Mouse (Mus musculus) left cerebral cortex, postnatal 25 days (tissue): ENCODE measurements at regions not wholly inside any gene's neighbourhood (a gene's known extent, or its start where the extent isn't known, plus 50 kb on each side); places are given as distances from the start of the nearest gene placed in this dataset.

Source experiments
- DNase-seq, 2 experiments: peaks; one replicate each; pipeline ENCODE4 v3.0.0; 2022; ENCODE audit warnings: low spot score in 2 of 2, mixed read lengths in 1 of 2
- intact Hi-C: fragments of 180-260 bp; cut with DNase I; formaldehyde crosslinking; loops from one replicate; pipeline ENCODE4 v1.15.1; 2025

DNA sequence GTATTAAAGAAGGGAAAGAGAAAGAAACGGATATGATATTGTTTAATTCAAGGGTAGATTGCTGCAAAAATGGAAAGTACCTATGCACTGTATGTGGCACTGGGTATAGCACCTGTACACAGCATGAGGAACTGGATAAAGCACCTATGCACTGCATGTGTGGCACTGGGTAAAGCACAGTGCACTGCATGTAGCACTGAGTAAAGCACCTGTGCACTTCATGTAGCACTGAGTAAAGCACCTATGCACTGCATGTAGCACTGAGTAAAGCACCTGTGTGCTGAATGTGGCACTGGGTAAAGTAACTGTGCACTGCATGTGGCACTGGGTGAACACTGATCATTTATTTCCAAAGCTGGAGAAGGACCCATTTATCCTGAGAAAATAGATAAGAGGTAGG is 280.2 kb upstream of the Fam49a start:
- intact Hi-C loops, result no loop called here
- DNase-seq, result no peak

- peak in 1 of 2 experiments; percentile 79 for DNase-seq
- intact Hi-C loops, result no loop called here
These were observed 268.4 kb upstream of the Fam49a start for GRCm38 (mm10) chr12:11993513-11993912.

DNA sequence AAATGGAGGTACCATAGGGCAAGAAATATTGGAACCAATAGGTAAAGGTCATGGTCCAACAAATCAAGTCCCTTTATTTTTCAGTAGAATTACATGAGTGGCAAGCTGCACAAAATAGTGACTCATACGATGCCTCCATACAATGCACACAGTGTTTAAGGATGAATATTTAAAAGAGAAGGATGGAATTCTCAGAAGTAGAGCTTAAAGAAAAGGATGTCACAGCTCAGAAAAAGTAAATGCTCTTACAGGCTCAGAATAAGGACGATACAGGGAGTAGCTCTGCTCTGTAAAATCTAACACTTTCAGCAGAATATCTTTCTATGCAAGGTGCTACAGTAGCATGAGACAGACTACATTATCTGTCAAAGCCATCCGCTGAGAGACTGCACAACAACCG is 262.7 kb upstream of the Fam49a start:
- intact Hi-C loops, result no loop called here
- DNase-seq, result peak in 1 of 2 experiments; percentile 11

GRCm38 (mm10) chr12:12002414-12002813 is 259.5 kb upstream of the Fam49a start:
- intact Hi-C loops, result no loop called here
- no peak for DNase-seq

DNA sequence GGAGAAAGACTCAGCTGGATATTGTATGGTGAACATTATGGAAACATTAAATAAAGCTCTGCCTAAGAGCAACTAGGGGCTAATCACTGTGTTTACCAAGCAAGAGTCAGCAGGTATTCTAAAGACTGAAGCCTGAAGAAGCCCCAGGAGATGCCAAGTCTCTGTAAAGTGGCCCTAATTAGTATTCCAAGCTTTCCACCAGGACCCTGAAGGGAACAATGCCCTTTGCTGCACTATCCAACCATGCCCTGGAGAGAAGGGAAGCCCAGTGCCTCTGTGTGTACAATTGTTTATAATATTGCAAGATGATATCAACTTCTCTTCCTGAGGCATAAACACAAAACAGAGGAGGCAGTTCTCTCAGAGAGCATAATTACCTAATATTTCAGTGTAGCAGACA is 251.3 kb upstream of the Fam49a start:
- intact Hi-C loops, result no loop called here

DNA sequence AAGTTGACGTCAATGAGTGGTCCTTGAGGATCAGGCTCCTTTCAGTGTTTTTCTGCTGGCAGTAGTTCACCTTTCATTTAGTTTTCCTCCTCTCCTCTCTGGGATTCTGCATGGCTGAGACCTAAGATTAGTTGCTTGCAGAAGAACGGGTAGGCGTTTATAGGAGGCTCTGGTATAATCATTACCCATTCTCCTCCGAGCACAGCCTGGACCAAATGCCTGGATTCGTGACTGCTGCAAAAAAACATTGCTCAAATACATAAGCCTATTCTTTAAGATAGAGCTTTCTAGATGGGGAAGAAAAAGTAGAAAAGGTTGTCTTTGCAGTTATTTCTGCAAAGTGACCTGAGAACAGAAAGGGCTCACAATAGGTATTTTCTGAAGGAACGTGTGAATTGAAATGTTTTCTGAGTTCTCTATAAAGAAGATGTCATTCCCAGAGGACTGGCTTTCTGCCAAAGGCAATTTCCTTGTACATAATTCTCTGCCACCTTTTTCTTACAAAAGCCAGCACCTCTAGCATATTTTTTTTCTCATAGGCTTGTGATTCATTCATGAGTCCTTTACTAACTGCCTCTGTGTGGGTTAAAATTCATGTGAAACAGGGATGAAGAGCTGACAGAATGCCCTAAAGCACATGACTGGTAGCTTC is 238.0 kb upstream of the Fam49a start:
- peak; percentile 20 to 85 for DNase-seq
- intact Hi-C loops, result no loop called here

More for the DNA sequence above, 251.3 kb upstream of the Fam49a start:
- no peak for DNase-seq

GRCm38 (mm10) chr12:12030039-12030550 is 231.8 kb upstream of the Fam49a start:
- intact Hi-C loops, result no loop called here

GRCm38 (mm10) chr12:12034521-12034920 is 227.4 kb upstream of the Fam49a start:
- DNase-seq, result peak in 1 of 2 experiments; percentile 28
- intact Hi-C loops, result no loop called here

More at GRCm38 (mm10) chr12:12030039-12030550, 231.8 kb upstream of the Fam49a start:
- DNase-seq, result no peak

DNA sequence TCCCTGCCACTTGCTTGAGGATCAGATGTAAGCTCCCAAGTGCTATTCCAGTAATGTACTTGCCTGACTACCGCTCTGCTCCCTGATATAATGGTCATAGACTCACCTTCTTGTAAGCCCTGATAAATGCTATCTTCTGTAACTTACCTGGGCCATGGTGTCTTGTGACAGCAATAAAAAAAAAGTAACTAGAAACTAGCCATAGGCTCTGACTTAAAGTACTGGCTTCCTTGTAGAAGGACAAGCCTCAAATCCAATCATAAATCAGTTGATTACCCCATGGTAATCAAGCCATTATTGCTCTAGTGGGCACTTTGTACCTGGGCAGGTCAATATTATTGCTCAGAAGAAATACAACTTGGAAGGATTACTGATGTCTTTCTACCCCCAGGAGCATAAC is 222.7 kb upstream of the Fam49a start:
- intact Hi-C loops, result no loop called here
- no peak for DNase-seq

DNA sequence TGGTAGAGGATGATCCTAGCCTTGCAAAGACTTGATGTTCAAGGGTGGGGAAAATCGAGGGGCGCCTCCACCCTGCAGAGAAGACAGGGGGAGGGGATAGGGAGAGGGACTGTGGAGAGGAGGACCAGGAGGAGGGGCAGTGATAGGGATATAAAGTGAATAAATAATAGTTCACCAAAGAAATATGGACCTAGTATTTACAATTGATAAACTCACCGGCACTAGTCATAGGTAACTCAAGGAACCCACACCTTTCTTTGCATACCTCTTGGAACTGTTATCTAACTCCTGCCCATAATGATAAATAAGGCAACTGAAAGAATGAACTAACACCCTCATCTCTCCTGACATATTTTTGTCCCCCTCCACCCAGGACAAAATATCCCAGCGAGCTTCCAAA is 199.7 kb upstream of the Fam49a start:
- intact Hi-C loops, result no loop called here
- DNase-seq, result no peak

GRCm38 (mm10) chr12:12063910-12064309 is 198.0 kb upstream of the Fam49a start:
- intact Hi-C loops, result no loop called here
- peak; percentile 11 to 72 for DNase-seq

- intact Hi-C loops, result no loop called here
- peak; percentile 3 to 80 for DNase-seq
These were observed 197.5 kb upstream of the Fam49a start for GRCm38 (mm10) chr12:12064395-12064794.

DNA sequence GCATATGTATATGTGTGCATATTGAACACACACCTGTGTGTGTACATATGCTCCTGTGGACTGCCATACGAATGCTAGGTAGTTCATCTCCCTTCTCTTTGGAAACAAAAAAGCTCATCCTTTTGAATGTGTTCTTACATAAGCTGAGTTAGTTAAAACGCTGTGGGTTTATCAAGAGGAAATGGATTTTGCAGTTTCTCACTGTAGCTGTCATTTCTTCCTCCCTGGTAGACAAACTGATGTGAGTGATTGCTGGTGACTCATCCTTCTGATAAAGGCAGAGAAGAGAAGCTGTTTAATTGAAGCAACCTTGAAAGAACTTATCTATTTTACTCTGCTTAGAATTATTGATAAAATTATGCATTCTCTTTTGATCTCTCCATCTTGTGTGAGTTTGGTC is 173.6 kb upstream of the Fam49a start:
- intact Hi-C loops, result no loop called here
- DNase-seq, result peak in 1 of 2 experiments; percentile 21
